14 mouse cellular contexts compared by ENCODE assay signal in the genomic region with DNA sequence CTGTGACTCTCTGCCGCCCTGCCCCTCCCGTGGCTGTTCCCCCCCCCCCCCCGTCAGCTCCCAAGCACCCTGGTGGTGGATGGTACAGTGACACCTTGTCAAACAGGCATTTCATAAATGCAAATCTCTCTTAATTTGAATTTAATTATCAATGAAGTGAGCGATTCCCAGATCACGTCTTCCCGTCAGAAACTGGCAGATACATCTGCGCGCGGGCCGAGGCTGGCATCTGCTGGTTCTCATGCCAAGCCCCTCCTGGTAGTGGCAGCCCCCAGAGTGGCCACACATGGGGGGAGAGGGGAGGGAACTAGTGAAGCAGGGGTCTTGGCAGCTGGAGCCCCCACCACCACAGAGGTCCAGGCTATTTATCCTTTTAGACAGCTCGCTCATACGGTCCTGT.
"Had no signal": no experiment of that assay in that cellular context is flagged by ENCODE, and none has a peak within 500 bp of the region (broad histone marks: within the 10 kb centered on the region; RNA-seq: fewer than 3 reads in every experiment).

No protein-coding gene starts in this region.

- H3K4me2 ChIP-seq: liver, embryonic 11.5 days; liver, embryonic 15.5 days; neural tube, embryonic 15.5 days had no signal

- H3K4me3 ChIP-seq: liver, embryonic 15.5 days; midbrain, embryonic 10.5 days; myocyte; neural tube, embryonic 15.5 days had no signal

- DNase-seq: kidney, adult 8-10 months; kidney, postnatal 25 days; layer of hippocampus, postnatal 36 days; lung, adult 2 months; lung, postnatal 4 days; right cerebral cortex, adult 18-20 months; right cerebral cortex, postnatal 25 days; thymus, postnatal 36 days had no signal

- H3K36me3 ChIP-seq: liver, embryonic 15.5 days; neural tube, embryonic 15.5 days had no signal

- H3K27ac ChIP-seq: liver, embryonic 15.5 days; midbrain, embryonic 10.5 days; neural tube, embryonic 15.5 days had no signal

- H3K9me3 ChIP-seq: liver, embryonic 15.5 days; neural tube, embryonic 15.5 days had no signal

- H3K9ac ChIP-seq: liver, embryonic 15.5 days; neural tube, embryonic 15.5 days had no signal

- ATAC-seq: lung, postnatal 0 days had no signal

- H3K4me1 ChIP-seq: liver, embryonic 15.5 days had no signal

- H3K27me3 ChIP-seq: liver, embryonic 15.5 days had no signal
